Mouse (Mus musculus) 416B (cell line): ENCODE data around the gene Frk.
A peak's percentile ranks its signal among the peaks of the same experiment; 100 is the strongest.
"Not testable (repeated sequence)": the region's sequence is repeated elsewhere in the genome, so short reads cannot be mapped to it uniquely, and the experiment has no call there.

ENCODE experiments used
- DNase-seq: peaks from one replicate; pipeline ENCODE4 v3.0.0; 2011; ENCODE audit warnings: low read depth

Gene Frk

DNA sequence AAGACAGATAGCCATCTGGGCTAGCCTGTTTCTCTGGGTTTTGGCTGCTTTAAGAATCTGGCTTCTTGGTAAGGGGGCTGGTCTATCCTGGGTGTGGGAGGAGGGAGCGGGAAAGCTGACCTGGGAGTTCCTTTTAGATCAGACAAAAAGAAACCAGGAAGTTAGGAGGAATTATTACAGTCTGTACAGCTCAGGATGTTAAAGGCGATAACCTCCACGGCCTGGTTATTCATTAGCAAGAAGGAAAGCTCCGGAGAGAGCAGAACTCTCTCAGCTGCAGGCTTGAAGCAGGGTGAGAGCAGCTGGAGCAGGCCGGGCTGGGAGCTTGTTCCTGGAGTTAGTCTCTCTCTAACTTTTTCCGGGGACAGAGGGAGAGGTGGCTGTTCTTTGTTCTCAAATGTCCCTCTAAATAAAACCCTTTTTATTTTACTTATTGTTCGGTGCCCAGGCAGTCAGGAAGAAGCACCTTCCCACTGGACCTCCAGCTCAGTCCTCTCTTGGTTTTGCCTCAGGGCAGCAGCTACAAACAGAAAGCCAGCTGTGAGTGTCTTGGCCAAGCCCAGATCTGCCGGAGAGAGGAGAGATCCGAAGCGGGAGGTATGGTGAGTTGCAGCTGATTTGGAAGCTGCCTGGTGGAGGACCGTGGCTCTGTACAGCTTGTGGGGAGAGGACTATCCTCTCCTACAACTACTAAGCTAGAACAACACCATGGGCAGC lies at the start of gene Frk:
Gene Frk, plus strand, starts transcription at position 103 of the 717 bp plus-strand sequence.
- no peak for DNase-seq

DNA sequence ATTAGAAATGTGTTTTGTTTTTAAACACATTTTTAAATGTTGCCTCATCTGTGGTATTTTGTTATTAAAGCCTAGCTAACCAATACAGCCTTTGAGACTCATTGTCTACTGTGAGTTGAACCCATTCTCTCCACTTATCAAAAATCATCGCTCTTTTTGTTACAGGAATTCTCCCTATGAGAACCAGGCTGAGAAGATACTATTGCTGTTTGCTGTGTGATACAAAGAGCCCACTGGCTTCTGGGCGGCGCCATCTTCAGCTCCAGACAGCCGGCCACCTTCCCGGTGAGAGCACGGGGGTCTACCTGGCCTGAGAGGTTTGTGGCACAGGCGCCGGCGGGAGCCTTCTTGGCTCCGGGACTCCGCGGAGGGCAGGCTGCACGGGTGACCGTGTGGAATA lies 49.0 kb upstream of the Frk start:
- DNase-seq: not testable (repeated sequence)

DNA sequence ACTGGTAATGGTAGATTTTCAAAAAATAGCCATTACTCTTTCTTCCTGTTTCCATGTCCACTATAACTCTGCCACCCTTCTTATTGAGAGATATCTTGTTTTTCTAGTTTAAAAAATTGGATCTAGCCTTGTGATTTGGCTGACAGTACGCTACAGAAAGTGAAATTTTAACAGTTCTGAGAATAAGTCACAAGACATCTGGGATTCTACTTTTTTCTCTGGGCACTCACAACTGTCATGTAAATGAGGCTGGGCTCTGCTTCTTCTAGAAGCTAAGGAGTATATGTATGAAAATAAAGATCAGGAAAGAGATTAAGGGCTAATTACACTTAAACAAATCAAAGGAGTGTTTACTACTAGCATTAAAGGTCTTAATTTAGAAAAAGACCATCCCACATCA lies 33.7 kb upstream of the Frk start:
- DNase-seq: no peak

DNA sequence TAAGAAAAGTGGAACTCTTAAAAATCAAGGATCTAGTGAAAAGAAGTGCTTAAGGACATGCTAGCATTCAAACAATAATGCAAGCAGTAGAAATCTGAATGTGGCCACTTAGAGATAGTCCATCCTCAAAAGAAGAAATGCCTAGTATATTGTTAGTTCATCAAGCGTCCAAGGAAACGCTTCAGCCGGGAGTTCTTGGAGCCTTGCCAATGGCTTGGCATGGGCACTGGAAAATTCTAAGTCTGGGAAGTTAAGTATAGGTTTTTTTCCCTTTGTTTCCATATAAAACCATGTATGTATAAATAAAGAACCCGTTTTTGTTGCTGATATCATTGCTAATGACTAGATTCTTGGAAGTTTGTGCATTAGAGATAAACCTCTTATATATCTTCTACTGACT lies 21.7 kb upstream of the Frk start:
- no peak for DNase-seq

GRCm38 (mm10) chr10:34464321-34464720 lies 18.9 kb upstream of the Frk start:
- DNase-seq: peak; percentile 81

GRCm38 (mm10) chr10:34469037-34469436 lies 14.2 kb upstream of the Frk start:
- peak; percentile 14 for DNase-seq

- no peak for DNase-seq
Observed at GRCm38 (mm10) chr10:34479942-34480455, 3.2 kb upstream of the Frk start.

DNA sequence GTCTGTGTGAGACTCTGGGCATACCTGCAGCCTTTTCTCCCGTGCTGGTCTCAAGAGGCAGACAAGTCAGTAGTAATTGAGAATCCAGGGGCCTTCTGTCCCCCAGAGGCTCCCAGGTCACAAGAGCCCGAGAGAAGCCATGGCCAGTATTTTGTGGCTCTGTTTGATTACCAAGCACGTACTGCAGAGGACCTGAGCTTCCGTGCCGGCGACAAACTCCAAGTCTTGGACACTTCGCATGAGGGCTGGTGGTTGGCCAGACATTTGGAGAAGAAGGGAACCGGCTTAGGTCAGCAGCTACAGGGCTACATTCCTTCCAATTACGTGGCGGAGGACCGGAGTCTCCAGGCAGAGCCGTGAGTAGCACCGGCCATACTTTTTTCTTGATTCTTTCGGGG lies 814 bp downstream of the Frk start:
- DNase-seq: no peak

DNA sequence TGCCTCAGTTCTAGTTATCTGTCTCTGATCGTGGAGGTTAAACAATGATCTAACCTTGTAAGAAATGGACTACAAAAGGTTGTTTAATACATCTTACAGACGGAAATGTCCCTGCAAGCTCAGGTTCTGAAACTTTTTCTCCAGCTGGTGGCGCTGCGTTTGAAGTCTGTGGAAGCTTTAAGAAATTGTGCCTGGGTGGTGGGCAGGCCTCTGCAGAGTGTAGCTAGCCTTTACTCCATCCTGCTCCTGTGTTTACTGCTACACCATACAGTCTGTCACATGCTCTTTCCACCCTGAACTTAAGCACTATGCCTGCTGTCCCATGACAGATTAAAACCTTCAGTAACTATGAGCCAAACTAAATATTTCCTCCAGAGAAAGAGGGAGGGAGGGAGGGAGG lies 1.9 kb downstream of the Frk start:
- DNase-seq: no peak

DNA sequence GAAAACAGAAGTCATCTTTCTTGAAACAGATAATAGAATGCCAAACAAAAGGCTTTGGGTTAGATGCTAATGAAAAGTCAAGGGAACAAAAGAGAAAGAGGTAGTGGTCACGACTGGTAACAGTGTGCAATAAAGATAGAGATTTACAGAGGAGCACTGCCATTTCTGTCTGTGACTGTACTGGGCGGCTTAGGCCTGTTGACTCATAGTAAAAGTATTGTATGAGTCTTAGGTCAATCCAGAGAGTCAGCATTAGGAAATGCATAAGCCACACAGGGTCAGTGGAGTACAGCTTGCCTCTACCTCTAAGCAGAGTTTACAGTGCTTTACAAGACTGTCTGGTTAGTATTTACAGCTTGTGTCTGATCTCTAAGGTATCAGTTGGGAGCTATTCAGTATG lies 24.6 kb downstream of the Frk start:
- DNase-seq: peak; percentile 28

DNA sequence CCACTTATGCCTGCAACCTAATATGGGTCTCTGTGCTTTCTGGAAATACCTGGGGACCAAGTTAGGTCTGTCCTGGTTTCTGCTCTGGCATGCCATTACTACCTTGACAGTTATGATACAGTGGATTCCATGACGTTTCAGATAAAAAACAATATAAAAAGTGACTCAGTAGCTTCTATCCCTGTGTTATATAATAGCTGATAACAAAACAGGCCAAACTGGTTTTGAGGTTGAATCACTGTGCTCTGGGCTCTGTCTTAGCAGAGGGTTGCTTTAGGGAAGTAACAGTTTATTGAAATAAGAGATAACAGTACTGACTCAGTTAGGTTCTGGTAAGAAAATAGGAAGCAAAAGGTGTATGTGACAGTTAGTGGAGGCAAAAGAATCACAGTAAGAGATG lies 25.4 kb downstream of the Frk start:
- peak; percentile 65 for DNase-seq

DNA sequence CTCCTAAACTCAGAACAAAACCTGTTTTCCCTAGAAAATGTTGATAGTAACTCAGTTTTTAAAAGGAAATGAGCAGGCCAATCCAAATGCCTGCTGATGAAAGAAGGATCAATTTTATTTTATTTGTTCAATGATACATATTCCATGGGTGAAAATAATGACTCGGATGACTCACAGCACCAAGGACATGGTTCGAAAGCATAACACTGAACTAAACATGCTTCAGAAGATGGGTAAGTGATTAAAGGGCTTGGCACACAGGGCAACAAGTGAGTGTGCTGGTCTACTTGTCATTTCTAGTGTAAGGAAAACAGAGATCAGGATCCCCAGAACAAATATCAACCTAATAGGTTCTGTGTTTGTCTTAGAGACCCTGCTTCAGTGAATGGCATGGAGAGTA lies 26.1 kb downstream of the Frk start:
- DNase-seq: no peak

DNA sequence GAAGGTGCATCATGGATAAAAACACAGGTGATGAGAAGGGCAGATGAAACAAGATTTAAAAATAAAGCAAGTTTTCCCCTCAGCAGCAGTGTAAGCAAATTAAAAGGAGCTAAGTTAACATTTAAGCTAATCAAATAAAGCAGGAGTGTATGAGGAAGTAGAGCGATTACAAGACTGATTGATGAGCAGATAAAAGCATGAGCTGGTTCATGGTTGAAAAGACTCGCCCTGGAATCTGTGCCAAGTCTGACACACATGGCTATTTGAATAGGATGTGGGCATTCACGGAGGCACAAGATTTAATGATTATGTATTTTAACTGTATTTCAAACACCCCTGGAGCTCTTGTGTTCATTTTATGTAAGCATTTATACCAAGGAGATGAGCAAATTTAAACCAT lies 28.0 kb downstream of the Frk start:
- DNase-seq: peak; percentile 68

DNA sequence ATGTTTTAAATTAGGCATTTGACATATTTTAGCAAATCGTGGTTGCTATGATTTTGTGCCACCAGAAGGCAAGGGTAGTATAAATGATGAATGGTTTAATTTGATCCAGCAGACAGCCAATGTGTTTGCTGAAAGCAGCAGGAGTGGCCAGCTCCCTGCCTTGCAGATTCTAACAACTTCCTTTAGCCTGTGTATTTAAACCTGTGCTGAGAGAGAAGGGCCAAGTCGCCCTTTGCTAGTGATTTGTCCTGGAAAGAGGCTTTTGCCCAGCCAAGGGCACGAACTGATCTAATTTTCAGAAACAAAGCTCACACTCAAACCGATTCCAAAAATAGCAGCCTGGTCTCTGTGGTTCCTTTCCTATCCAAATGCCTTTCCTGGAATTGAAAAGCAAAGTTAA lies 29.4 kb downstream of the Frk start:
- DNase-seq: no peak

GRCm38 (mm10) chr10:34525598-34525997 lies 42.4 kb downstream of the Frk start:
- peak; percentile 9 for DNase-seq

DNA sequence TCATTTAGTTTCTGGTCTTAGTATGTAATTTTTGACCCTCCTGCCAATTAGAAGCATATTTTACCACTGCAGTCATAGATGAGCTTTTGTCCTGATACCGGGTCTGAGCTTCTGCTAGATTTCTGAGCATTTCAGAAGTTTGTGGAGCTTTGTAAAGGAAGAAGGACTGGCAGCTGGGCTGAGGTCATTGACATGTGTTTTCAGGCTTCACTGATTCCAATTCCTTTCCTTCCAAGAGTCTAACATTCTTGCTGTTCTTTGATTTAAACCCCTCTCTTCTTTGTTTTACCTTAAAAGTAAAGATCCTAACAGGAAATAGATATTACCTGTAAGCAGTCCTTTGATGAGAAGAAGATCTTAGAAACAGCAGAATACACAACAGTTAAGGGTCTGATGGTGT lies 48.6 kb downstream of the Frk start:
- no peak for DNase-seq

DNA sequence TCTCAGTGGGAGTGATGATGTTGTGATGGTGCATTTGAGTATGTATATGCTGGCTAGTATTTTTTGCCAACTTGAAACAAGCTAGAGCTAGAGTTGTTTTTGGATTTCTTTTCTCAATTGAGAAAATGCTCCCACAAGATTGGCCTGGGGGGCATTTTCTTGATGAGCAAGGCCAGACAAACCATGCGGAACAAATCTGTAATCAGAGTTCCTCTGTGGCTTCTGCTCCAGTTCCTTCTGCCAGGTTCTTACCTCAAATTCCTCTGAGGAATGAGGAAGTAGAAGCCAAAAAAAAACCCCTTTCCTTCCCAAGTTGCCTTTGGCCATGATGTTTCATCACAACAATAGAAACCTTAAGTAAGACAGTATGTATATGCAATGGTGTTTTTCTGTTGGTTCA lies 49.3 kb downstream of the Frk start:
- DNase-seq: peak; percentile 12

GRCm38 (mm10) chr10:34540687-34541086 lies 57.5 kb downstream of the Frk start:
- no peak for DNase-seq

GRCm38 (mm10) chr10:34541717-34542490 lies 58.7 kb downstream of the Frk start:
- DNase-seq: no peak

DNA sequence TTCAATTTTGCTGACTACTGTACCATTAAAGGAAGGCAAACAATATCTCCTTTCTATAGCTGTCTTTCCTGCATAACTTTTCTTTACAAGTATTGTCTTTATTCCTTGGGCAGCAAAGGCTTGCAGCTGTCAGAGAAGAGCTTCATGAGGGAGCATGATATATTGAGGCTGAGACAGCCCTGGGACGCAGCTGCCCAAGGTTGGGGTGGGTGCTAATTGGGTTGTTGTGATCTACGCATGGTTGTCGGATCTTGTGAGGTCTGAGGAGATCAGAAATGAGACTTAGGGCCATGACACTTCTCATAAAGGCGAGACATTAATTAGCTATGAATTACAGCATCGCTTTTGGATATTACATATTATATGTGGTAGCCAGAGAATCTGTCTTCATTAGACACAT lies 67.4 kb downstream of the Frk start:
- DNase-seq: no peak

DNA sequence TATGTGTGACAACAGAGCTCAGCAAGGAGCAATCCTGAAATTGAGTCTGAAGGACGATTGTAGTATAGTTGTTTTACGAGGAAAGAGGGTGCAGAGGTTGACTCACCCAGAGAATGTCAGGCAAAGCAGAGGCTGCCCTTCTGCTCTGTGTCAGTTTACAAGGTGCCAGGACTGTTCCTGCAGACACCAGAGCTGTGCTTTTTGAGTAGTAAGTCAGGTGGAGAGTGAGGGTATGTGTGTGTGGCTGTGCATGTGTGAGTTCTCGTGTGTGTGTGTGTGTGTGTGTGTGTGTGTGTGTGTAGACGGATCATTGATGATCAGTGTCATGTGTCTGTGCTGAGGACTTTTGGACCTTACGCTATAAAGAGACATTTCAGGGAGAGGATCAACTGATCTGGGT lies 68.4 kb downstream of the Frk start:
- DNase-seq: no peak

DNA sequence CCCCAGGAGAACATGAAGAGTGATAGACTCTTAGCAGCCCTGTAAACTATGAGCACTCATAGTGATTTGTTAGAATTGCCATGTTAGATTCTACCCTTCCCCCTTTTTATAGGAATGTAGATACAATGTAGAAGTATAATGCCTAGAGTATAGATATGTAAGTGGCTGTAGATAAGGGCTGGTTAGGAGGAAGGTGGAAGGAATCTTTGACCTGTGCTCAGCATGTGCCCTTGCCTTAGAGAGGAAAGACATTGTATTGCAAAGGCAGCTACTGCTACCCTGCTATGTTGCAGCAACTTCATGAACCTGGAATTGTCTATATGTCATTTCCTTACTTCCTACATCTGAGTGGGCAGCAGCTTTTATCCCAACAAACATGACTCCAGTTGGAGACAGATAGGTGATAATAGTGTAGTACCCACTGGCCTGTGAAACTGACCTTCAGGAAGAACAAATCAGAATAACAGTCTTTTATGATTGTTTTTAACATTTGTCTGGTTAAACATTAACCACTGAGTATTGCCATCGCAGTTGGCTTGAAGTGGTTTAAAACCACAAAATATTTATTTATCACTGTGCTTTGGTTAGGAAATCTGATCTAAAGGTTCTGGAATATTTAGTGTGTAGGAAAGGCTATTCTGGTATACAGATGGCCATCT lies 80.4 kb downstream of the Frk start:
- DNase-seq: no peak

DNA sequence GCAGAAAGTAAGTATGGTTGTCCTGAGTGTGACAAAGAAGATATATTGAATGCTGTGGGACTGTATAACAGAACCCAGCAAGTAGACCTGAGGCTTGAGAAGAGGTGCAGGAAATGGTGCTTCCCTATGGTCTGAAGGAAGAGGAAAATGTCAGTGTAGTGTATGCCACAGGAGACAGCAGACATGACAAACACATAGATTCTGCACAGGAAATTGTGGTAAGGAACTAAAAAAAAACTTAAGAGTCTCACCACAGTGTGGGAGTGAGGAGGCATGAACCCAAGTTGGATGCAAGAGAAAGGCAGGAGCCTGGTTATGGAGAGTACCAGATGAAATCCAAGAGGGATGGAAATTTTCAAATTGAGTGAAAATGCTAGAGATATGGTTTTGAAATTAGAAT lies 132.3 kb downstream of the Frk start:
- DNase-seq: peak; percentile 25
